Mouse (Mus musculus): Measurements from ENCODE around the gene Sorcs3. TPM values are rescaled to one million over a fixed set of nuclear protein-coding genes. Genes with fewer than 3 reads are reported as not detected.
A peak's percentile ranks its signal among the peaks of the same experiment; 100 is the strongest.

Gene Sorcs3
- total and polyA plus RNA-seq, 2 experiments from 2014 or later: 18.3 to 25.3 TPM

GRCm38 (mm10) chr19:48313776-48314175, 108.0 kb downstream of the Sorcs3 start:
- Histone ChIP-seq H3K27me3 (ENCODE audit: insufficient read depth, low read length) (no peaks in the 10 kb centered on the region), H3K9ac (replicated peaks; ENCODE audit: low read length, poor library complexity, severe bottlenecking) (no peak overlapping the region), H3K27ac (ENCODE audit: low read depth, low read length) (no peak overlapping the region), H3K4me2 (ENCODE audit: low read depth, low read length, poor library complexity, severe bottlenecking) (no peak overlapping the region), H3K4me1 (ENCODE audit: insufficient read depth, low read length) (0 out of 2 replicates have a peak, but pooled peaks cover 4% of the 10 kb centered on the region), H3K4me3 (ENCODE audit: low read depth, low read length) (no peak overlapping the region), H3K36me3 (ENCODE audit: insufficient read depth, low read length) (no peaks in the 10 kb centered on the region), H3K9me3 (ENCODE audit: low read length) (no peaks in the 10 kb centered on the region)
- DNase-seq (ENCODE audit: low spot score) (no peak), ATAC-seq (ENCODE audit: low FRiP score) (no peak)
- 96% methylated on average over 9 of the region's 9 CpGs for WGBS
- TF ChIP-seq CTCF (IDR thresholded peaks at IDR 0.05): no peak

DNA sequence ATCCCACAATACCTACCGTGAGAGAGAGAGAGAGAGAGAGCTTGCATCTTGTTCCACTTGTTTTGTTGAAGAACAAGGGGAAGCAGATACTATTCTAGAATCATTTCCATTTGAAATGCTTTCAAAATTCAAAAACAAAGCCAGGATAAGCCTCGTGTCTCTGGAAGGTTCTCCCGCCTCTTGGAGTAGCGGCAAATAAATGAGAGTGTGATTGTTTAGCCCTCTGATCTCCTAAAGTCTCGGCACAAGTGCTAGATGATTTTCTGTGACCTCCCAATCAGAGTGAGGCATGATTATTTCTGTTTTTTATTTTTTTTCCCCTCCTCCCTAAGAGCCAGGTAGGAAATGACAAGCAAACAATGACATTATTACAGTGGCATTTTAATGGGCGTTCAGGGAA, 121.3 kb downstream of the Sorcs3 start:
- no peaks in the 10 kb centered on the region for H3K4me1 ChIP-seq (ENCODE audit: insufficient read depth, low read length)
- no peak for ATAC-seq (ENCODE audit: low FRiP score)
- no peak overlapping the region for H3K9ac ChIP-seq (replicated peaks; ENCODE audit: low read length, poor library complexity, severe bottlenecking)
- 0 out of 2 replicates have a peak, but pooled peaks cover 2% of the 10 kb centered on the region for H3K36me3 ChIP-seq (ENCODE audit: insufficient read depth, low read length)
- 24% methylated on average over 6 of the region's 6 CpGs for WGBS
- H3K9me3 ChIP-seq (ENCODE audit: low read length): no peaks in the 10 kb centered on the region
- no peak overlapping the region for H3K4me3 ChIP-seq (ENCODE audit: low read depth, low read length)
- H3K27ac ChIP-seq (ENCODE audit: low read depth, low read length): no peak overlapping the region
- no peak for DNase-seq (ENCODE audit: low spot score)
- H3K4me2 ChIP-seq (ENCODE audit: low read depth, low read length, poor library complexity, severe bottlenecking): no peak overlapping the region
- no peak for TF ChIP-seq CTCF (IDR thresholded peaks at IDR 0.05)
- H3K27me3 ChIP-seq (ENCODE audit: insufficient read depth, low read length): no peaks in the 10 kb centered on the region

- H3K4me1 ChIP-seq (ENCODE audit: insufficient read depth, low read length): no peaks in the 10 kb centered on the region
- TF ChIP-seq CTCF (IDR thresholded peaks at IDR 0.05): no peak
- H3K27ac ChIP-seq (ENCODE audit: low read depth, low read length): 0 out of 2 replicates have a peak overlapping the region, but pooled peaks have one; percentile 26
- WGBS: 72% methylated on average over 8 of the region's 8 CpGs
- H3K27me3 ChIP-seq (ENCODE audit: insufficient read depth, low read length): no peaks in the 10 kb centered on the region
- no peak overlapping the region for H3K4me2 ChIP-seq (ENCODE audit: low read depth, low read length, poor library complexity, severe bottlenecking)
- DNase-seq (ENCODE audit: low spot score): peak; percentile 49
- H3K9me3 ChIP-seq (ENCODE audit: low read length): no peaks in the 10 kb centered on the region
- no peak overlapping the region for H3K4me3 ChIP-seq (ENCODE audit: low read depth, low read length)
- no peak overlapping the region for H3K9ac ChIP-seq (replicated peaks; ENCODE audit: low read length, poor library complexity, severe bottlenecking)
- no peak for ATAC-seq (ENCODE audit: low FRiP score)
- H3K36me3 ChIP-seq (ENCODE audit: insufficient read depth, low read length): 0 out of 2 replicates have a peak, but pooled peaks cover 2% of the 10 kb centered on the region
Observed at GRCm38 (mm10) chr19:48328171-48328570, 122.3 kb downstream of the Sorcs3 start.

- TF ChIP-seq CTCF (IDR thresholded peaks at IDR 0.05): peak; percentile 60
- no peak for ATAC-seq (ENCODE audit: low FRiP score)
- H3K27me3 ChIP-seq (ENCODE audit: insufficient read depth, low read length): no peaks in the 10 kb centered on the region
Observed at GRCm38 (mm10) chr19:48331640-48332039, 125.8 kb downstream of the Sorcs3 start.

DNA sequence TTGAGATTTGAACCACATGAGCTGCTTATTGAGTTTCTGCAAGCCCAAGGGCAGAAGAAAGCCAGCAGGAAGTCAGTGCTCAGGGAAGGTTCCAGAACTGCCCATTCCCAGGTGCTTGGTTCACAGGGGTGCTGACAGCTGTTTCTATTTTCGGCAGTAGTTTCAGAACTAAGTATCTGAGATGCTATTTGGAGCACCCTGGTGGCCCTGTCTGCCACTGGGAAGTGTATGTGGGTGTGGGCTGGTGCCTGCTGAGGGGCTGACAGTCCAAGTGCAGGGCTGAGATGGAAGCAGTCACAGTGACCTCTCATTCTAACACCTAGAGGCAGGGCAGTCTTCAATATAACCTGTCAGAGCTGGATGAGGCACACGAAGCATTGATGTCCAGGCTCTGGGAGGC, 127.3 kb downstream of the Sorcs3 start:
- no peaks in the 10 kb centered on the region for H3K4me1 ChIP-seq (ENCODE audit: insufficient read depth, low read length)
- H3K4me2 ChIP-seq (ENCODE audit: low read depth, low read length, poor library complexity, severe bottlenecking): no peak overlapping the region
- no peak for ATAC-seq (ENCODE audit: low FRiP score)
- DNase-seq (ENCODE audit: low spot score): no peak
- H3K9me3 ChIP-seq (ENCODE audit: low read length): no peaks in the 10 kb centered on the region
- WGBS: 76% methylated on average over 2 of the region's 2 CpGs
- H3K27ac ChIP-seq (ENCODE audit: low read depth, low read length): no peak overlapping the region
- TF ChIP-seq CTCF (IDR thresholded peaks at IDR 0.05): no peak
- no peaks in the 10 kb centered on the region for H3K27me3 ChIP-seq (ENCODE audit: insufficient read depth, low read length)
- H3K9ac ChIP-seq (replicated peaks; ENCODE audit: low read length, poor library complexity, severe bottlenecking): no peak overlapping the region
- H3K4me3 ChIP-seq (ENCODE audit: low read depth, low read length): no peak overlapping the region
- 0 out of 2 replicates have a peak, but pooled peaks cover 2% of the 10 kb centered on the region for H3K36me3 ChIP-seq (ENCODE audit: insufficient read depth, low read length)

More at GRCm38 (mm10) chr19:48331640-48332039, 125.8 kb downstream of the Sorcs3 start:
- H3K36me3 ChIP-seq (ENCODE audit: insufficient read depth, low read length): 0 out of 2 replicates have a peak, but pooled peaks cover 2% of the 10 kb centered on the region
- H3K4me3 ChIP-seq (ENCODE audit: low read depth, low read length): no peak overlapping the region
- no peak overlapping the region for H3K27ac ChIP-seq (ENCODE audit: low read depth, low read length)
- H3K4me1 ChIP-seq (ENCODE audit: insufficient read depth, low read length): no peaks in the 10 kb centered on the region
- H3K4me2 ChIP-seq (ENCODE audit: low read depth, low read length, poor library complexity, severe bottlenecking): no peak overlapping the region
- no peak overlapping the region for H3K9ac ChIP-seq (replicated peaks; ENCODE audit: low read length, poor library complexity, severe bottlenecking)
- DNase-seq (ENCODE audit: low spot score): no peak
- H3K9me3 ChIP-seq (ENCODE audit: low read length): no peaks in the 10 kb centered on the region
- WGBS: 15% methylated on average over 1 of the region's 1 CpGs

- TF ChIP-seq CTCF (IDR thresholded peaks at IDR 0.05): no peak
- ATAC-seq (ENCODE audit: low FRiP score): no peak
- no peak overlapping the region for H3K9ac ChIP-seq (replicated peaks; ENCODE audit: low read length, poor library complexity, severe bottlenecking)
- WGBS: 80% methylated on average over 6 of the region's 6 CpGs
- H3K9me3 ChIP-seq (ENCODE audit: low read length): no peaks in the 10 kb centered on the region
- DNase-seq (ENCODE audit: low spot score): no peak
- no peaks in the 10 kb centered on the region for H3K27me3 ChIP-seq (ENCODE audit: insufficient read depth, low read length)
- no peaks in the 10 kb centered on the region for H3K36me3 ChIP-seq (ENCODE audit: insufficient read depth, low read length)
- H3K4me3 ChIP-seq (ENCODE audit: low read depth, low read length): no peak overlapping the region
- H3K27ac ChIP-seq (ENCODE audit: low read depth, low read length): no peak overlapping the region
- H3K4me2 ChIP-seq (ENCODE audit: low read depth, low read length, poor library complexity, severe bottlenecking): no peak overlapping the region
- no peaks in the 10 kb centered on the region for H3K4me1 ChIP-seq (ENCODE audit: insufficient read depth, low read length)
Observed at GRCm38 (mm10) chr19:48337461-48337860, 131.6 kb downstream of the Sorcs3 start.

Measured in midbrain, postnatal 0 days (tissue).